Mouse (Mus musculus) midbrain, embryonic 14.5 days (tissue): ENCODE data around the gene Slc22a3. TPM values are rescaled to one million over a fixed set of nuclear protein-coding genes. Genes with fewer than 3 reads are reported as not detected.
A peak's percentile ranks its signal among the peaks of the same experiment; 100 is the strongest.

Experiments used
- ATAC-seq: fragments of 200-750 bp; cut with Nextera tagmentation; 2 replicates; pipeline ENCODE4 v1.8.0; 2017; ENCODE audit warnings: moderate number of reproducible peaks, moderate library complexity; ENCODE audit not compliant: low FRiP score, low TSS enrichment
- DNase-seq: peaks from one replicate; pipeline ENCODE4 v3.0.0-alpha.2; 2015
- H3K27ac ChIP-seq: fragments of 300-500 bp; sonication (generic); replicated peaks from 2 replicates; pipeline ENCODE4 v1.5.1; 2014; ENCODE audit warnings: mild to moderate bottlenecking, low read depth, low read length, moderate library complexity
- H3K27me3 ChIP-seq: fragments of 300-500 bp; sonication (generic); 2 replicates; pipeline ENCODE4 v1.6.1; 2014; ENCODE audit warnings: low read length, control low read depth, mixed read lengths; ENCODE audit not compliant: control insufficient read depth, insufficient read depth
- H3K36me3 ChIP-seq: fragments of 300-500 bp; sonication (generic); 2 replicates; pipeline ENCODE4 v1.6.1; 2014; ENCODE audit warnings: low read length, control low read depth; ENCODE audit not compliant: control insufficient read depth, insufficient read depth
- H3K4me1 ChIP-seq: fragments of 300-500 bp; sonication (generic); 2 replicates; pipeline ENCODE4 v1.6.1; 2014; ENCODE audit warnings: mild to moderate bottlenecking, antibody characterized with exemption, low read length, control low read depth; ENCODE audit not compliant: control insufficient read depth, insufficient read depth
- H3K4me2 ChIP-seq: fragments of 300-500 bp; sonication (generic); 2 replicates; pipeline ENCODE4 v1.6.1; 2014; ENCODE audit warnings: mild to moderate bottlenecking, low read length, moderate library complexity
- H3K4me3 ChIP-seq: fragments of 300-500 bp; sonication (generic); replicated peaks from 2 replicates; pipeline ENCODE4 v1.5.1; 2014; ENCODE audit warnings: low read depth, low read length
- H3K9ac ChIP-seq: fragments of 300-500 bp; sonication (generic); replicated peaks from 2 replicates; pipeline ENCODE4 v1.6.1; 2014; ENCODE audit warnings: mild to moderate bottlenecking, low read length, moderate library complexity
- H3K9me3 ChIP-seq: fragments of 300-500 bp; sonication (generic); 2 replicates; pipeline ENCODE4 v1.6.1; 2016; ENCODE audit warnings: low read length, control low read depth, mixed read lengths; ENCODE audit not compliant: control insufficient read depth
- WGBS: fragments of 180-500 bp; shearing (Covaris S2); extraction: QIAGEN DNeasy Blood & Tissue Kit; methylation state at CpG from one replicate; pipeline ENCODE4 v1.1.7; 2014; 5-methylcytosine and 5-hydroxymethylcytosine counted together
- polyA plus RNA-seq: library from polyadenylated mRNA; unstranded; fragments of >200 nt; fragmentation: Nextera tagmentation; extraction: Ambion mirVana; gene quantifications from 2 replicates; pipeline ENCODE4 v1.2.1, GENCODE M21; 2014

Slc22a3 gene
- polyA plus RNA-seq = 0.74 TPM in 2 replicates

DNA sequence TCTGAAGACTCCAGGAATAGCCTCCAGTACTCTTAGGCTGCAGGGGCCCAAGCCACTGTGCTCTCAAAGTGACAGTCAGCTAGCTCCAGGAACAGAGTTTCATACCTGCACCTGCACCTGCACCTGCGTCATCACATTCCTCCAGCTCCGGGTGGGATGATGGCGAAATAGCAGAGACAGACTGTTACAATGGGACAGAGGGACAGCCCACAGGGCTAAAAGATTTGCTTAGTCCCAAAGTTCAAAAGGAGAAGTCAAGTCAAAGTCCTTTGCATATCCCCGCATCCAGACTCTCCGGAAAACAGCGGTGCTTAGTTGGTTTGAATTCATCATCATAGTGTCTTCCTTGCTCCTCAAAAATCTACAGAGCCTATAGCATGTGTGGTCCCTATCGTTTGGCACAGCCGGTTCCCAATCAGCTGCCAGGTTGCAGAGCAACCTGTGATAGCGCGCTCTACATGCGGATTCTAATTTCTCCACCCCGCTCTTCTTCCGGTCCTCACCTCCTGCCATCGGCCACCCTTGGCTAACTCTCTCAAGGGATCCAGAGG is at the start of gene Slc22a3:
Slc22a3 (minus strand) TSS at position 51 of the 551 bp plus-strand sequence.
- H3K4me2 ChIP-seq = peak within 1 kb of the TSS; percentile 52
- H3K36me3 ChIP-seq = no peaks in the 10 kb centered on the region
- no peak within 1 kb of the TSS; the same call in 1 of the 2 replicates for H3K9ac ChIP-seq
- DNase-seq (no peak), ATAC-seq (no peak)
- no peaks in the 10 kb centered on the region for H3K9me3 ChIP-seq
- 16% methylated on average over 14 of the region's 14 CpGs for WGBS
- peaks cover 34% of the 10 kb centered on the region for H3K27me3 ChIP-seq
- H3K27ac ChIP-seq = no peak within 1 kb of the TSS
- H3K4me1 ChIP-seq = no peaks in the 10 kb centered on the region
- H3K4me3 ChIP-seq = peak within 1 kb of the TSS; percentile 28

DNA sequence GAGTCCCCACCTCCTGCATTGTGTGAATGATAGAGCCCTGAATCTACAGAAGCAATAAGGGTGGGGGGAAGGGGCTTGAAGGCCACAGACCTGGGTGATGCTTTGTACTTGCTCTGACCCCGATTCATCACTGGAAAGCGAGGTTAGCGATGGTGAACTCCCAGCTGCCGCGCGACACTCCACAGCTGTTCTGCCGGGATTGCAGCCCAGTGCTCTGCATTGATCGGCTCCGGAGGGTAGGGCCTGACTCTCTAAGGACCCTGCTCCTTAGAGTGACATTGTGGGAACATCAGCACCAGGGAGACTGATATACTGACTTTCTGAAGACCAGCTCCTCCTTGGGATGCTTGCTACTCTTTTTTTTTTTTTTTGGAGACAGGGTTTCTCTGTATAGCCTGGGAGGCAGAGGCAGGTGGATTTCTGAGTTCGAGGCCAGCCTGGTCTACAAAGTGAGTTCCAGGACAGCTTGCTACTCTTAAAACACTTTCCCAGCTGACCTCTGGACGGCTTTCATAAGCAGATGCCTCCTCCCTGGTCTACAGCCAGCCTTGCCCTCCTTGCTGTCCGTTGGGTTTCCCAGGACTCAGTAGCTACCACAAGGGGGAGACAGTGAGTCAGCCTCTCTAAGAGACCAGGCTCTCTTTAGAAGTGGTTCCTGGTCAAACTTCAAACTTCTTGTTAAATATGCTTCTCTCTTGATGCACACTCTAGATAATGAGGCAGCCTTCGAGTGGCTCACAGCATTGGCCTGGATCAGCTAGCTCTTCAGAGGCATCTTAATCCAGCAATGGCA is 27.0 kb upstream of the Slc22a3 start:
- WGBS = 64% methylated on average over 13 of the region's 13 CpGs
- H3K4me1 ChIP-seq = no peaks in the 10 kb centered on the region
- H3K36me3 ChIP-seq = no peaks in the 10 kb centered on the region
- H3K27ac ChIP-seq = no peak overlapping the region
- no peak overlapping the region for H3K4me2 ChIP-seq
- no peak for ATAC-seq
- no peak overlapping the region for H3K9ac ChIP-seq
- no peaks in the 10 kb centered on the region for H3K9me3 ChIP-seq
- peak; percentile 80 for DNase-seq
- H3K4me3 ChIP-seq = no peak overlapping the region
- no peaks in the 10 kb centered on the region for H3K27me3 ChIP-seq

DNA sequence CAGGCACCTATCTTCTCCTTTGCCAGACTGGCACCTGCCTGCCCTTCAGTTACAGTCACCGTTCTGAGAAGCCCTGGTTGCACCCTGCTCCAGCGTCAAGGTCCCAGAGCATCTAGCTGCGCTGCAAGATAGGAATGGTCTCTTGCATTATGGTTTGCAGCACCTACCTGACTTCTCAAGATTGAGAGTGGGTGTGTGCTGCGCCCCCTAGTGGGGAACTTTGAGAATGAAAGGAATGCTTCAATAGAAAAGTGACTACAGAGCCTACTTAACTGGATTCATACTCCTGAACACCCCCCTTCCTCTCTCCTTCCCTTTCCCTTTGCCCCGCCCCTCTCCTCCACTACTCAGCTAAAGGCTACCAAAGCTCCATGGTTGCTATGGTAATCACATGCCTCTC is 24.6 kb upstream of the Slc22a3 start:
- Histone ChIP-seq H3K36me3 (no peaks in the 10 kb centered on the region), H3K27ac (no peak overlapping the region), H3K4me1 (no peaks in the 10 kb centered on the region), H3K4me2 (no peak overlapping the region), H3K4me3 (no peak overlapping the region), H3K27me3 (no peaks in the 10 kb centered on the region), H3K9me3 (no peaks in the 10 kb centered on the region), H3K9ac (no peak overlapping the region)
- ATAC-seq (no peak), DNase-seq (peak; percentile 66)
- 39% methylated on average over 5 of the region's 5 CpGs for WGBS

DNA sequence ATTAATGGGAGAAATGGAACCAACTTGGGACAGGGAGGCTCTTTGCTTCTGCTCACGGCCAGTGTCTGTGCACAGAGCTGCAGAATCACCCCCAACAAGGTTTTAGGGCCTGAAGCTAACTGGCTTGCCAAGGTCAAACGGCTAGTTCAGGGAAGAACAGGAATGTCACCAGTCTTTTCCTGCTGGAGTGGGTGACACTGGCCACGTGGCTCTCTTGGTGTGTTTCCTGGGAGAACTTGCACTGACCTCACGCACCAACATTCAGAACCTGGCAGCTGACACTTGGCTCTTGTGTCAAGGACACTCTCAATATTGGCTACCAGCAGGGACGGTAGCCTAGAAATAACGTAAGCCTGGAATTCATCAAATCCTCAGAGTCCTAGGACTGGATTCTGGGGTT is 22.6 kb upstream of the Slc22a3 start:
- Histone ChIP-seq H3K9ac (no peak overlapping the region), H3K4me2 (no peak overlapping the region), H3K36me3 (no peaks in the 10 kb centered on the region), H3K27me3 (no peaks in the 10 kb centered on the region), H3K9me3 (no peaks in the 10 kb centered on the region), H3K4me1 (no peaks in the 10 kb centered on the region), H3K4me3 (no peak overlapping the region), H3K27ac (no peak overlapping the region)
- DNase-seq (no peak), ATAC-seq (no peak)
- WGBS = 78% methylated on average over 6 of the region's 6 CpGs

DNA sequence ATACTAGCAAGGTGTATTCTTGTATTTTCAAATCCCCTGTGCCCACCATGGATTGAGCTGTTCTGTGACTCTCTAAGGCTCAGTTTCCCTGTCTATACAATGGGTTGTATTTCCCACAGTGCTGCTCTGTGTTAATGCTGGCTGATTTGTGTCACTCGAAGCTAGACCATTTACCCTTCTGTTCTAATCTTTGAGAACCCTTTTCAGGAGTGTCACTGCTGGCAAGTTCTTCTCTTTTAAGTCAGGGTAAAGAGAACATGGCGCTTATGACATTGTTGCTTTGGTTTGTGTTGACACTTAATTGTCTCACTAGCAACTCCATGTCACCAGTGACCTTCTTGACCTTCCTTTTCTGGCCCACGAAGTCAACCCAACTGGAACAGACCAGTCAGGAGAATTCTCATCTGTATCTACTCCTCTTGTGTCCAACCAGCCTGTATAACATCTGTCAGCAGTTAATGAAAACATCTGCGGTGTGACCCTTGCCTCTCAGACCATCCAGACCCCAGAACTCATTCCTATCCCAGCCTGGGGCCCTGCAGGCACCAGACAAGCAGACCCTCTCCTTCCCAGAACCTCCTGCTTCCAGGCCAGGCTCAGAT is 22.0 kb upstream of the Slc22a3 start:
- Histone ChIP-seq H3K4me1 (no peaks in the 10 kb centered on the region), H3K27me3 (no peaks in the 10 kb centered on the region), H3K9me3 (no peaks in the 10 kb centered on the region), H3K27ac (no peak overlapping the region), H3K4me2 (no peak overlapping the region), H3K9ac (no peak overlapping the region), H3K36me3 (no peaks in the 10 kb centered on the region), H3K4me3 (no peak overlapping the region)
- no peak for ATAC-seq
- no peak for DNase-seq
- 72% methylated on average over 4 of the region's 4 CpGs for WGBS

DNA sequence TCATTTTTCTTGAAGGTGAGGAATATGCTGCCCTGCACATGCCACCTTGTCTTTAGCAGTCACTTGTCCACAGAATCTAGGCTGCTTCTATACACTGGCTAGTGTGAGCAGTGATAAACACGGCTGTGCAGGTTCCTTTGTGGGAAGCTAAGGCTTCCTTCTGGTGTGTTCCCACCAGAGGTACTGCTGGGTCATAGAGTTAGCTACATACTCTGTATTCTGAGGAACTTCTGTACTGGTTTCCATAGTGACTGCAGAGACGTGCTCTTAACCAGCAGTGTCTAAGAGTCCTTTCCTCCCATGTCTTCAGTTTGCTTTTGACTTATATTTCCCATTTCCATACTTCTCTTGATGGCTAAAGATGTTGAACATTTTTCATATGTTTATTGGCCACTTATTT is 11.6 kb upstream of the Slc22a3 start:
- DNase-seq (no peak), ATAC-seq (no peak)
- Histone ChIP-seq H3K9me3 (peaks cover 4% of the 10 kb centered on the region; the same call in 1 of the 2 replicates), H3K9ac (no peak overlapping the region), H3K27ac (no peak overlapping the region), H3K4me1 (no peaks in the 10 kb centered on the region), H3K4me3 (no peak overlapping the region), H3K4me2 (no peak overlapping the region), H3K27me3 (no peaks in the 10 kb centered on the region), H3K36me3 (no peaks in the 10 kb centered on the region)
- WGBS = 68% methylated on average over 2 of the region's 2 CpGs

DNA sequence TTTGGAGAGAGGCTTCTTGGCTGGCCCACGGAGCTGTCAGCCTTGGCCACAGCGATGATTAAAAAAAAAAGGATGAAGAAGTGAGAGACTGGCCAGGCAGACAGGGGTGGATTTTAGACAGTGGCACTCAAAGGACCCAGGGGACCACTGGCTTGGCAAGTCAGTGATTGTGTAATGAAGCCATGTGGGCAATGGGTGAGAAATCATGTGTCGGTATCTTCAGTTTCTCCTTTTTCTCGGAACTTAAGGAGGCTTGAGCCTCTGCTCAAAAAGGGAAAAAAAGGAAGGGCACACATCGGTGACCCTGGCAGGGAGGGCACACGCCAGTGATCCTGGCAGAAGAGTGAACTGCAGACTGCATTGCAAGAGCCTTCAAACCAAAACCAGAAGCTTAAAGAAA is 10.7 kb upstream of the Slc22a3 start:
- no peak for DNase-seq
- 90% methylated on average over 6 of the region's 6 CpGs for WGBS
- no peak for ATAC-seq

DNA sequence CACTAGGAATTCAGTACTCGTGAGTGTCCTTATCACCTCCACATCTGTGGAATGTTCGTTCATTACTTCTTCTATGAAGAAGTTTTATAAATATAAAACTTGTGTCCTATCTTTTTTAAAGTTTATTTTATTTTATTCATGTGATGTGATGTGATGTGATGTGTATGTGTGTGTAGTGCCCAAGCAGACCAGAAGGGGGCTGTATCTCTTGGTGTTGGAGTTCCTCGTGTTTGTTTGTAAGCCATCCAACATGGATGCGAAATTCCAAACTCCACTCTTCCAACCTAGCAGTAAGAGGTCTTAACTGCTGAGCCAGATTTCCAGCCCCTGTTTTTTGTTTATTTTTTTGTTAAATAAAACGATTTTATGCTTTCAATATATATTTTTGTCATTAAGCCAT is 6.5 kb upstream of the Slc22a3 start:
- H3K27me3 ChIP-seq = peaks cover 1% of the 10 kb centered on the region; the same call in 1 of the 2 replicates
- no peaks in the 10 kb centered on the region for H3K4me1 ChIP-seq
- H3K36me3 ChIP-seq = no peaks in the 10 kb centered on the region
- H3K4me3 ChIP-seq = no peak overlapping the region
- 89% methylated on average over 5 of the region's 5 CpGs for WGBS
- ATAC-seq (no peak), DNase-seq (no peak)
- H3K9ac ChIP-seq = no peak overlapping the region
- no peaks in the 10 kb centered on the region for H3K9me3 ChIP-seq
- H3K4me2 ChIP-seq = no peak overlapping the region
- no peak overlapping the region for H3K27ac ChIP-seq

More for the DNA sequence above, 10.7 kb upstream of the Slc22a3 start:
- H3K4me1 ChIP-seq = no peaks in the 10 kb centered on the region
- H3K9ac ChIP-seq = no peak overlapping the region
- no peaks in the 10 kb centered on the region for H3K27me3 ChIP-seq
- no peak overlapping the region for H3K27ac ChIP-seq
- H3K4me2 ChIP-seq = no peak overlapping the region
- no peak overlapping the region for H3K4me3 ChIP-seq
- peaks cover 4% of the 10 kb centered on the region; the same call in 1 of the 2 replicates for H3K9me3 ChIP-seq
- H3K36me3 ChIP-seq = no peaks in the 10 kb centered on the region
